In genomic region chr5:24389011-24389657, GRCm38 (mm10) we compare ENCODE assay signal across 8 mouse cellular contexts. TPM values are rescaled to one million over a fixed set of nuclear protein-coding genes. Genes with fewer than 3 reads are reported as not detected.
DNase-seq lines count a peak whose midpoint lies in the region; ATAC-seq and TF ChIP-seq lines count a peak whose summit lies in the region.

No protein-coding gene starts in this region.

- WGBS in heart, adult 2 months: 58% methylated on average over 7 of the region's 7 CpGs
- WGBS in heart, embryonic 12.5 days: 48% methylated on average over 7 of the region's 7 CpGs

- TF ChIP-seq EP300 in heart, adult 2 months (IDR thresholded peaks at IDR 0.05; ENCODE audit: insufficient read depth, low read depth, low read length): no peak
- TF ChIP-seq EP300 in ES-Bruce4 (IDR thresholded peaks at IDR 0.05; ENCODE audit: insufficient read depth, low read depth, low read length): peak; percentile 62; the same call in 1 of the 2 replicates

- no peak overlapping the region for H3K4me3 ChIP-seq in heart, adult 2 months
- peak overlapping the region; percentile 45 for H3K4me3 ChIP-seq in ES-Bruce4 (ENCODE audit: low read depth, low read length)
- H3K4me3 ChIP-seq in heart, embryonic 12.5 days: no peak overlapping the region

- no peaks in the 10 kb centered on the region for H3K27me3 ChIP-seq in heart, adult 2 months (ENCODE audit: control insufficient read depth, insufficient read depth, low read length)
- no peaks in the 10 kb centered on the region for H3K27me3 ChIP-seq in ES-Bruce4 (ENCODE audit: control insufficient read depth, insufficient read depth, low read length, poor library complexity, severe bottlenecking)
- H3K27me3 ChIP-seq in heart, embryonic 12.5 days (replicated peaks): peaks cover 18% of the 10 kb centered on the region

- peak overlapping the region; percentile 89; the same call in 1 of the 2 replicates for H3K4me2 ChIP-seq in heart, embryonic 12.5 days

- no peak for TF ChIP-seq CTCF in heart, adult 2 months (IDR thresholded peaks at IDR 0.05)
- no peak for TF ChIP-seq CTCF in ES-Bruce4 (IDR thresholded peaks at IDR 0.05; ENCODE audit: low read depth, low read length)

- no peaks in the 10 kb centered on the region for H3K9me3 ChIP-seq in ES-Bruce4 (replicated peaks; ENCODE audit: control insufficient read depth, insufficient read depth, low read length, poor library complexity, severe bottlenecking)
- H3K9me3 ChIP-seq in heart, embryonic 12.5 days (replicated peaks): no peaks in the 10 kb centered on the region

- DNase-seq in heart, adult 2 months: no peak
- DNase-seq in heart, postnatal 25 days (ENCODE audit: low spot score): no peak
- no peak for DNase-seq in right cerebral cortex, adult 18-20 months
- DNase-seq in layer of hippocampus, postnatal 10 days (ENCODE audit: low spot score in 2 of 2): no peak
- no peak for DNase-seq in layer of hippocampus, adult 9-11 months

- intact Hi-C loops in heart, adult 2 months (cut with DNase I): no loop called here
- intact Hi-C loops in heart, postnatal 25 days (cut with DNase I): no loop called here

- no peak for ATAC-seq in heart, embryonic 12.5 days (ENCODE audit: insufficient number of reproducible peaks, low FRiP score)
- peak; percentile 46 for ATAC-seq in megakaryocyte progenitor cell, adult 5-6 weeks (replicated peaks; ENCODE audit: poor library complexity)

- no peak overlapping the region for H3K9ac ChIP-seq in heart, adult 2 months (ENCODE audit: low read depth, low read length)
- peak overlapping the region; percentile 69; the same call in 1 of the 2 replicates for H3K9ac ChIP-seq in ES-Bruce4 (ENCODE audit: low read depth, poor library complexity, severe bottlenecking)
- no peak overlapping the region for H3K9ac ChIP-seq in heart, embryonic 12.5 days

- H3K79me2 ChIP-seq in heart, adult 2 months (replicated peaks; ENCODE audit: control insufficient read depth, insufficient read depth, low read length): no peaks in the 10 kb centered on the region

- H3K36me3 ChIP-seq in heart, adult 2 months (ENCODE audit: control insufficient read depth, insufficient read depth, low read length): peaks cover under 1% of the 10 kb centered on the region; the same call in 1 of the 2 replicates
- H3K36me3 ChIP-seq in ES-Bruce4 (ENCODE audit: control insufficient read depth, insufficient read depth, low read length, poor library complexity, severe bottlenecking): no peaks in the 10 kb centered on the region
- no peaks in the 10 kb centered on the region for H3K36me3 ChIP-seq in heart, embryonic 12.5 days

- H3K27ac ChIP-seq in heart, adult 2 months: no peak overlapping the region; the same call in 1 of the 2 replicates
- H3K27ac ChIP-seq in ES-Bruce4 (ENCODE audit: insufficient read depth, low read length): peak overlapping the region; percentile 52
- no peak overlapping the region for H3K27ac ChIP-seq in heart, embryonic 12.5 days (ENCODE audit: poor library complexity, severe bottlenecking)

- peaks cover 8% of the 10 kb centered on the region for H3K4me1 ChIP-seq in heart, adult 2 months (ENCODE audit: control insufficient read depth, insufficient read depth, low read length)
- H3K4me1 ChIP-seq in ES-Bruce4 (ENCODE audit: control insufficient read depth, insufficient read depth, low read length): peaks cover 6% of the 10 kb centered on the region
- H3K4me1 ChIP-seq in heart, embryonic 12.5 days (replicated peaks): peaks cover 52% of the 10 kb centered on the region

- 0 out of 2 replicates have a peak, but pooled peaks have one; percentile 13 for TF ChIP-seq POLR2A in heart, adult 2 months (IDR thresholded peaks at IDR 0.05; ENCODE audit: insufficient read depth, low read depth, low read length)
- TF ChIP-seq POLR2A in ES-Bruce4 (IDR thresholded peaks at IDR 0.05; ENCODE audit: insufficient read depth, low read length): peak; percentile 7

RNA-seq across cellular contexts. Expression of gene Atg9b, which starts 2.8 kb away (rescaled TPM):
- 1 to 10 TPM in 1 of 2 experiments, under 1 TPM in 1; 0.89 to 1.1 TPM for total RNA-seq in heart, adult 2 months (2021)
- 2.2 and 2.3 TPM in 2 replicates for polyA plus RNA-seq in heart, adult 2 months (2012; rRNA removed)
- 1 to 10 TPM in 1 of 2 experiments, under 1 TPM in 1; 0.42 to 1.2 TPM for total RNA-seq in heart, postnatal 25 days (2021)
- polyA plus RNA-seq in ES-Bruce4 (2011; ENCODE audit: insufficient read depth, insufficient read length, low read depth, missing spikeins): 10.3 and 10.6 TPM in 2 replicates
- polyA plus RNA-seq in heart, embryonic 12.5 days (2016; fragmentation: Nextera tagmentation; extraction: Ambion mirVana): 1.4 and 2.6 TPM in 2 replicates
- 0.90 and 1.9 TPM in 2 replicates for total RNA-seq in megakaryocyte progenitor cell, adult 5-6 weeks (2015)
- 2.6 and 3.5 TPM in 2 replicates for total RNA-seq in megakaryocyte progenitor cell, adult 5-6 weeks (2017)
- 1 to 10 TPM; 5.0 to 5.2 TPM for total RNA-seq in layer of hippocampus, postnatal 10 days (2021)

RNA-seq across cellular contexts. Expression of gene Abcb8, which starts 4.3 kb away (rescaled TPM):
- total RNA-seq in heart, adult 2 months (2021): 10 to 100 TPM; 81.2 to 89.8 TPM
- 148 and 151 TPM in 2 replicates for polyA plus RNA-seq in heart, adult 2 months (2012; rRNA removed)
- total RNA-seq in heart, postnatal 25 days (2021): 10 to 100 TPM; 82.8 to 83.7 TPM
- 28.8 and 29.6 TPM in 2 replicates for polyA plus RNA-seq in ES-Bruce4 (2011; ENCODE audit: insufficient read depth, insufficient read length, low read depth, missing spikeins)
- 52.7 and 57.4 TPM in 2 replicates for polyA plus RNA-seq in heart, embryonic 12.5 days (2016; fragmentation: Nextera tagmentation; extraction: Ambion mirVana)
- 23.5 and 30.9 TPM in 2 replicates for total RNA-seq in megakaryocyte progenitor cell, adult 5-6 weeks (2015)
- 12.2 and 18.1 TPM in 2 replicates for total RNA-seq in megakaryocyte progenitor cell, adult 5-6 weeks (2017)
- 10 to 100 TPM; 40.0 to 53.1 TPM for total RNA-seq in layer of hippocampus, postnatal 10 days (2021)

RNA-seq across cellular contexts. Expression of gene Asic3, which starts 24.1 kb away (rescaled TPM):
- total RNA-seq in heart, adult 2 months (2021): under 1 TPM in 1 of 2 experiments, not detected in 1; 0.14 TPM
- 0.32 and 0.59 TPM in 2 replicates for polyA plus RNA-seq in heart, adult 2 months (2012; rRNA removed)
- total RNA-seq in heart, postnatal 25 days (2021): under 1 TPM in 1 of 2 experiments, not detected in 1; 0.17 TPM
- polyA plus RNA-seq in ES-Bruce4 (2011; ENCODE audit: insufficient read depth, insufficient read length, low read depth, missing spikeins): 0.88 TPM in 1 of 2 replicates, not detected in the other
- polyA plus RNA-seq in heart, embryonic 12.5 days (2016; fragmentation: Nextera tagmentation; extraction: Ambion mirVana): 0.09 and 0.19 TPM in 2 replicates
- 0.12 and 0.15 TPM in 2 replicates for total RNA-seq in megakaryocyte progenitor cell, adult 5-6 weeks (2015)
- total RNA-seq in megakaryocyte progenitor cell, adult 5-6 weeks (2017): 0.20 TPM in 1 of 2 replicates, not detected in the other
- not detected for total RNA-seq in layer of hippocampus, postnatal 10 days (2021)

RNA-seq across cellular contexts. Expression of gene Nos3, which starts 24.5 kb away (rescaled TPM):
- total RNA-seq in heart, adult 2 months (2021): 10 to 100 TPM; 23.5 to 24.4 TPM
- 26.3 and 30.7 TPM in 2 replicates for polyA plus RNA-seq in heart, adult 2 months (2012; rRNA removed)
- total RNA-seq in heart, postnatal 25 days (2021): 10 to 100 TPM; 24.1 to 28.1 TPM
- polyA plus RNA-seq in ES-Bruce4 (2011; ENCODE audit: insufficient read depth, insufficient read length, low read depth, missing spikeins): 1.1 and 1.2 TPM in 2 replicates
- 45.9 and 46.9 TPM in 2 replicates for polyA plus RNA-seq in heart, embryonic 12.5 days (2016; fragmentation: Nextera tagmentation; extraction: Ambion mirVana)
- total RNA-seq in megakaryocyte progenitor cell, adult 5-6 weeks (2015): 0.12 TPM in 1 of 2 replicates, not detected in the other
- not detected in 2 replicates for total RNA-seq in megakaryocyte progenitor cell, adult 5-6 weeks (2017)
- 10 to 100 TPM; 10.1 to 11.8 TPM for total RNA-seq in layer of hippocampus, postnatal 10 days (2021)

RNA-seq across cellular contexts. Expression of gene Cdk5, which starts 34.2 kb away (rescaled TPM):
- total RNA-seq in heart, adult 2 months (2021): 10 to 100 TPM; 19.9 to 21.7 TPM
- polyA plus RNA-seq in heart, adult 2 months (2012; rRNA removed): 42.7 and 51.8 TPM in 2 replicates
- 10 to 100 TPM; 19.2 to 22.8 TPM for total RNA-seq in heart, postnatal 25 days (2021)
- 30.9 and 34.0 TPM in 2 replicates for polyA plus RNA-seq in ES-Bruce4 (2011; ENCODE audit: insufficient read depth, insufficient read length, low read depth, missing spikeins)
- 32.0 and 35.9 TPM in 2 replicates for polyA plus RNA-seq in heart, embryonic 12.5 days (2016; fragmentation: Nextera tagmentation; extraction: Ambion mirVana)
- 20.0 TPM in 2 replicates for total RNA-seq in megakaryocyte progenitor cell, adult 5-6 weeks (2015)
- total RNA-seq in megakaryocyte progenitor cell, adult 5-6 weeks (2017): 16.2 and 30.1 TPM in 2 replicates
- total RNA-seq in layer of hippocampus, postnatal 10 days (2021): 100 to 1,000 TPM; 127 to 133 TPM
